Comparison of ENCODE assay signal across 9 mouse cellular contexts in the genomic region with DNA sequence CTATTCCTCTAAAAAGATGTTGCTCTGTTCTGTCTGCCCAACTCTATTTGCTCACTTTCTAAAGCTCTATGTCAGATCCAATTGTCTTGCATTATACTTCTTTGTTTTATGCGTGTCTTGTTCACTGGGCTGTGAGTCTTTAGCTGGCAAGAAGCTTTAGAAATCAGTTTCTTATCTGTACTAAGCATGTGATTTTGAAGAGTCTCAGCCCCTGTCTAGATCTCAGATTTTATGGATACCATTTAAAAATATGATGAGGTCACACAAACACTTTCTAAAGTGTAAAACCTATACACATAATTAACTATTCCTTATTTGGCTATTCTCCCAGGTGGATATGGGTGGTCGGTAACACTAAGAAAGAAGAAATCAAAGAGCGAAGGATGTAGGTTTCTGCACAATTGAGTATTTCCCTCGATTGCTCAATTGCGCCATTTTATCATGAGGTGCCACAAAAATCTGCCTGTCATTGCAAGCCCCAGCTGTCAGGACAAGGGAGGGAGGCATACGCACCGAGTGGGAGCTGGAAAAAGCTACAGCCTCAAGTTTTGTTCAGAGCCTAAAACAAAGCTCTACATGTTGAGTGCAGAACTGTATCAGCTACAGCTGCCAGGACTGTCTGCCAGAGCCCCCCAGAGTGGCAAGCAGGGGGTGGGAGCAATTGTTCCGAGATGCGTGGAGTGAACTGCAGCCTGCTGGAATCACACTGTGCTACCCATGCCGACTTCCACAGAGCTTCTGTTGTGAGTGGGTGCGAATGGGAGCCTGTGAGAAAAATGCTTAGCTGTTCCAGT. TPM values are rescaled to one million over a fixed set of nuclear protein-coding genes. Genes with fewer than 3 reads are reported as not detected.
A peak's percentile ranks its signal among the peaks of the same experiment; 100 is the strongest.
DNase-seq lines count a peak whose midpoint lies in the region; ATAC-seq and TF ChIP-seq lines count a peak whose summit lies in the region.
"Had no signal": no experiment of that assay in that cellular context is flagged by ENCODE, and none has a peak within 500 bp of the region (broad histone marks: within the 10 kb centered on the region; RNA-seq: fewer than 3 reads in every experiment).

No protein-coding gene starts in this region.

- H3K4me1 ChIP-seq in heart, embryonic 14.5 days (ENCODE audit: control insufficient read depth in 2 of 2, insufficient read depth in 2 of 2, low read length in 2 of 2): peaks cover 0 to 4% of the 10 kb centered on the region in 2 experiments; a peak in 2 of 4 replicates
- no peaks in the 10 kb centered on the region for H3K4me1 ChIP-seq in thymus, adult 2 months (replicated peaks; ENCODE audit: control insufficient read depth, insufficient read depth, low read length)
- H3K4me1 ChIP-seq in stomach, postnatal 0 days (replicated peaks; ENCODE audit: control insufficient read depth, insufficient read depth): no peaks in the 10 kb centered on the region
- H3K4me1 ChIP-seq: liver, embryonic 15.5 days had no signal

- H3K9me3 ChIP-seq in heart, embryonic 14.5 days (ENCODE audit: control insufficient read depth, low read length): no peaks in the 10 kb centered on the region
- no peaks in the 10 kb centered on the region for H3K9me3 ChIP-seq in stomach, postnatal 0 days (ENCODE audit: control insufficient read depth, low read length)
- H3K9me3 ChIP-seq: liver, embryonic 15.5 days had no signal

- no peak overlapping the region for H3K4me3 ChIP-seq in heart, embryonic 14.5 days (ENCODE audit: control insufficient read depth in 1 of 2, insufficient read depth in 1 of 2, low read depth in 1 of 2, low read length in 2 of 2)
- H3K4me3 ChIP-seq in thymus, adult 2 months (ENCODE audit: control insufficient read depth, insufficient read depth, low read length): no peak overlapping the region
- no peak overlapping the region for H3K4me3 ChIP-seq in stomach, postnatal 0 days (ENCODE audit: low read depth, low read length)
- H3K4me3 ChIP-seq: liver, embryonic 15.5 days had no signal

- no peak overlapping the region for H3K9ac ChIP-seq in heart, embryonic 14.5 days (ENCODE audit: low read length)
- H3K9ac ChIP-seq in stomach, postnatal 0 days (ENCODE audit: low read length): no peak overlapping the region
- H3K9ac ChIP-seq: liver, embryonic 15.5 days had no signal

- DNase-seq in heart, postnatal 36 days: no peak
- DNase-seq in cerebellum, adult 8-10 months: peak; percentile 31
- DNase-seq in layer of hippocampus, adult 9-10 months (ENCODE audit: low spot score): peak; percentile 74
- peak; percentile 34 for DNase-seq in lung, postnatal 36 days
- no peak for DNase-seq in gastrocnemius, postnatal 36 days
- DNase-seq in thymus, adult 2 months: no peak
- DNase-seq in stomach, postnatal 0 days (ENCODE audit: low spot score): no peak

- peak overlapping the region in 1 of 2 experiments; percentile 37; a peak in 1 of 4 replicates for H3K27ac ChIP-seq in heart, embryonic 14.5 days (replicated peaks in 1 of 2; ENCODE audit: control insufficient read depth in 1 of 2, insufficient read depth in 1 of 2, low read depth in 2 of 2, low read length in 2 of 2)
- no peak overlapping the region for H3K27ac ChIP-seq in thymus, adult 2 months (ENCODE audit: control insufficient read depth, insufficient read depth, low read length)
- no peak overlapping the region for H3K27ac ChIP-seq in stomach, postnatal 0 days (replicated peaks)
- H3K27ac ChIP-seq: liver, embryonic 15.5 days had no signal

- H3K27me3 ChIP-seq in heart, embryonic 14.5 days (ENCODE audit: control insufficient read depth, insufficient read depth, low read length): no peaks in the 10 kb centered on the region
- no peaks in the 10 kb centered on the region for H3K27me3 ChIP-seq in thymus, adult 2 months (ENCODE audit: control insufficient read depth, insufficient read depth, low read length)
- H3K27me3 ChIP-seq in stomach, postnatal 0 days (ENCODE audit: control insufficient read depth, insufficient read depth, low read length): no peaks in the 10 kb centered on the region
- H3K27me3 ChIP-seq: liver, embryonic 15.5 days had no signal

- TF ChIP-seq EP300 in stomach, postnatal 0 days (optimal IDR thresholded peaks at IDR 0.05): no peak

- H3K4me2 ChIP-seq in heart, embryonic 14.5 days (ENCODE audit: low read length): peak overlapping the region; percentile 40
- H3K4me2 ChIP-seq in stomach, postnatal 0 days (replicated peaks; ENCODE audit: low read depth): no peak overlapping the region
- H3K4me2 ChIP-seq: liver, embryonic 15.5 days had no signal

- no peak for ATAC-seq in heart, embryonic 14.5 days (ENCODE audit: insufficient number of reproducible peaks, insufficient read depth, low FRiP score, low read depth)
- no peak for ATAC-seq in stomach, postnatal 0 days (ENCODE audit: low FRiP score, low TSS enrichment)

- TF ChIP-seq POLR2A in thymus, adult 2 months (IDR thresholded peaks at IDR 0.05; ENCODE audit: control insufficient read depth, extremely low read depth, insufficient read depth, low read length, poor library complexity): no peak

- WGBS in heart, embryonic 14.5 days: 45% methylated on average over 11 of the region's 11 CpGs
- WGBS in thymus, adult 2 months: 83% methylated on average over 11 of the region's 11 CpGs
- WGBS in stomach, postnatal 0 days: 67% methylated on average over 11 of the region's 11 CpGs

- TF ChIP-seq CTCF in thymus, adult 2 months (IDR thresholded peaks at IDR 0.05; ENCODE audit: borderline replicate concordance, control insufficient read depth, extremely low read depth, insufficient read depth, low read length, poor library complexity): no peak
- no peak for TF ChIP-seq CTCF in stomach, postnatal 0 days (IDR thresholded peaks at IDR 0.05; ENCODE audit: low read depth)

- no peaks in the 10 kb centered on the region for H3K36me3 ChIP-seq in heart, embryonic 14.5 days (ENCODE audit: control insufficient read depth, insufficient read depth, low read length)
- H3K36me3 ChIP-seq in thymus, adult 2 months (ENCODE audit: control insufficient read depth, insufficient read depth, low read length): no peaks in the 10 kb centered on the region
- H3K36me3 ChIP-seq in stomach, postnatal 0 days (ENCODE audit: control insufficient read depth, insufficient read depth, low read length): no peaks in the 10 kb centered on the region
- H3K36me3 ChIP-seq: liver, embryonic 15.5 days had no signal

- intact Hi-C loops in heart, postnatal 36 days (cut with DNase I): no loop called here
- intact Hi-C loops in gastrocnemius, postnatal 36 days (cut with DNase I): no loop called here

RNA-seq across cellular contexts. Expression of gene Brinp1, which starts 47.6 kb away (rescaled TPM):
- polyA plus RNA-seq in heart, embryonic 14.5 days (2014; fragmentation: Nextera tagmentation; extraction: Ambion mirVana): 2.3 and 2.9 TPM in 2 replicates
- under 1 TPM in 1 of 2 experiments, not detected in 1; 0.11 TPM for total RNA-seq in heart, postnatal 36 days (2021)
- total RNA-seq in gastrocnemius, postnatal 36 days (2021): not detected
- polyA plus RNA-seq in thymus, adult 2 months (2012; rRNA removed): 0.17 and 0.26 TPM in 2 replicates
- polyA plus RNA-seq in stomach, postnatal 0 days (2015; fragmentation: Nextera tagmentation; extraction: Ambion mirVana): 1.0 and 1.1 TPM in 2 replicates

Comparison
In these comparisons a context has a peak if more than half of its experiments do, and no peak if none do; other contexts are left out.
1. DNase-seq: peak in cerebellum, adult 8-10 months (single experiment), layer of hippocampus, adult 9-10 months (single experiment) and lung, postnatal 36 days (single experiment); none in heart, postnatal 36 days (0 of 2), gastrocnemius, postnatal 36 days (0 of 2), thymus, adult 2 months (single experiment) and stomach, postnatal 0 days (single experiment).